Mouse (Mus musculus) embryonic facial prominence, embryonic 14.5 days (tissue): Measurements from ENCODE around the gene Fto. TPM values are rescaled to one million over a fixed set of nuclear protein-coding genes. Genes with fewer than 3 reads are reported as not detected.

Experiments
- ATAC-seq: fragments of 200-750 bp; cut with Nextera tagmentation; 2 replicates; pipeline ENCODE4 v1.8.0; 2017; ENCODE audit warnings: low read depth, moderate number of reproducible peaks, moderate TSS enrichment
- DNase-seq: peaks from one replicate; pipeline ENCODE4 v3.0.0-alpha.2; 2015; ENCODE audit warnings: low spot score
- H3K27ac ChIP-seq: fragments of 300-500 bp; sonication (generic); replicated peaks from 2 replicates; pipeline ENCODE4 v1.5.1; 2014; ENCODE audit warnings: low read depth, mild to moderate bottlenecking, low read length, moderate library complexity
- H3K27me3 ChIP-seq: fragments of 300-500 bp; sonication (generic); replicated peaks from 2 replicates; pipeline ENCODE4 v1.6.1; 2014; ENCODE audit warnings: low read length; ENCODE audit not compliant: control insufficient read depth, insufficient read depth
- H3K36me3 ChIP-seq: fragments of 300-500 bp; sonication (generic); 2 replicates; pipeline ENCODE4 v1.6.1; 2014; ENCODE audit warnings: low read length, mixed read lengths; ENCODE audit not compliant: control insufficient read depth, insufficient read depth
- H3K4me1 ChIP-seq: fragments of 300-500 bp; sonication (generic); 2 replicates; pipeline ENCODE4 v1.6.1; 2014; ENCODE audit warnings: antibody characterized with exemption, low read length; ENCODE audit not compliant: control insufficient read depth, insufficient read depth
- H3K4me2 ChIP-seq: fragments of 300-500 bp; sonication (generic); 2 replicates; pipeline ENCODE4 v1.6.1; 2014; ENCODE audit warnings: low read depth, mild to moderate bottlenecking, low read length, moderate library complexity, mixed read lengths
- H3K4me3 ChIP-seq: fragments of 300-500 bp; sonication (generic); 2 replicates; pipeline ENCODE4 v1.5.1; 2014; ENCODE audit warnings: low read depth, mild to moderate bottlenecking, low read length
- H3K9ac ChIP-seq: fragments of 300-500 bp; sonication (generic); 2 replicates; pipeline ENCODE4 v1.6.1; 2014; ENCODE audit warnings: low read depth, mild to moderate bottlenecking, low read length, moderate library complexity, mixed read lengths
- H3K9me3 ChIP-seq: fragments of 300-500 bp; sonication (generic); 2 replicates; pipeline ENCODE4 v1.6.1; 2016; ENCODE audit warnings: low read length; ENCODE audit not compliant: control insufficient read depth
- WGBS: fragments of 180-500 bp; shearing (Covaris S2); extraction: QIAGEN DNeasy Blood & Tissue Kit; methylation state at CpG from one replicate; pipeline ENCODE4 v1.1.7; 2014; 5-methylcytosine and 5-hydroxymethylcytosine counted together
- polyA plus RNA-seq: library from polyadenylated mRNA; unstranded; fragments of >200 nt; fragmentation: Nextera tagmentation; extraction: Ambion mirVana; gene quantifications from 2 replicates; pipeline ENCODE4 v1.2.1, GENCODE M21; 2014

Fto gene
- polyA plus RNA-seq, 1 experiment from 2014 or later = 107 TPM

- H3K27me3 ChIP-seq = no peaks in the 10 kb centered on the region
- WGBS = 8% methylated on average over 3 of the region's 3 CpGs
- H3K27ac ChIP-seq = no peak overlapping the region
- peaks cover 37% of the 10 kb centered on the region for H3K4me1 ChIP-seq
- no peak overlapping the region for H3K4me2 ChIP-seq
- ATAC-seq (no peak), DNase-seq (no peak)
- no peaks in the 10 kb centered on the region for H3K9me3 ChIP-seq
- no peak overlapping the region for H3K9ac ChIP-seq
- H3K4me3 ChIP-seq = no peak overlapping the region
- no peaks in the 10 kb centered on the region for H3K36me3 ChIP-seq
Measured at GRCm38 (mm10) chr8:91575576-91575975, 262.3 kb downstream of the Fto start.

GRCm38 (mm10) chr8:91576086-91576917 lies 263.0 kb downstream of the Fto start:
- WGBS = 19% methylated on average over 17 of the region's 17 CpGs
- DNase-seq = peak; percentile 64
- H3K27ac ChIP-seq = no peak overlapping the region

GRCm38 (mm10) chr8:91576918-91577241 lies 263.6 kb downstream of the Fto start:
- DNase-seq = no peak
- Histone ChIP-seq H3K9ac (no peak overlapping the region), H3K9me3 (no peaks in the 10 kb centered on the region), H3K4me3 (no peak overlapping the region), H3K27me3 (no peaks in the 10 kb centered on the region), H3K36me3 (no peaks in the 10 kb centered on the region), H3K4me2 (no peak overlapping the region), H3K4me1 (peaks cover 34% of the 10 kb centered on the region), H3K27ac (no peak overlapping the region)
- WGBS = 34% methylated on average over 6 of the region's 6 CpGs
- ATAC-seq = no peak

More at GRCm38 (mm10) chr8:91576086-91576917, 263.0 kb downstream of the Fto start:
- Histone ChIP-seq H3K4me3 (no peak overlapping the region), H3K36me3 (no peaks in the 10 kb centered on the region), H3K4me2 (no peak overlapping the region), H3K9ac (no peak overlapping the region), H3K9me3 (no peaks in the 10 kb centered on the region), H3K27me3 (no peaks in the 10 kb centered on the region), H3K4me1 (peaks cover 35% of the 10 kb centered on the region)
- peak; percentile 67; the same call in 1 of the 2 replicates for ATAC-seq

GRCm38 (mm10) chr8:91577605-91578004 lies 264.3 kb downstream of the Fto start:
- no peak overlapping the region for H3K4me2 ChIP-seq
- peaks cover 27% of the 10 kb centered on the region for H3K4me1 ChIP-seq
- 95% methylated on average over 3 of the region's 3 CpGs for WGBS
- no peaks in the 10 kb centered on the region for H3K27me3 ChIP-seq
- no peak overlapping the region for H3K27ac ChIP-seq
- no peaks in the 10 kb centered on the region for H3K36me3 ChIP-seq
- no peak overlapping the region for H3K4me3 ChIP-seq
- H3K9me3 ChIP-seq = no peaks in the 10 kb centered on the region
- H3K9ac ChIP-seq = no peak overlapping the region
- DNase-seq = no peak
- ATAC-seq = no peak

- DNase-seq (peak; percentile 65), ATAC-seq (peak; percentile 18; the same call in 1 of the 2 replicates)
- WGBS = 50% methylated on average over 11 of the region's 11 CpGs
- Histone ChIP-seq H3K27me3 (no peaks in the 10 kb centered on the region), H3K4me1 (peaks cover 12% of the 10 kb centered on the region; the same call in 1 of the 2 replicates), H3K4me3 (no peak overlapping the region), H3K36me3 (no peaks in the 10 kb centered on the region), H3K9ac (no peak overlapping the region), H3K27ac (no peak overlapping the region), H3K4me2 (no peak overlapping the region), H3K9me3 (no peaks in the 10 kb centered on the region)
Measured at GRCm38 (mm10) chr8:91584620-91585415, 271.5 kb downstream of the Fto start.

- DNase-seq (no peak), ATAC-seq (no peak)
- no peak overlapping the region for H3K9ac ChIP-seq
- no peak overlapping the region for H3K27ac ChIP-seq
- no peaks in the 10 kb centered on the region for H3K36me3 ChIP-seq
- H3K4me1 ChIP-seq = peaks cover 20% of the 10 kb centered on the region
- H3K27me3 ChIP-seq = no peaks in the 10 kb centered on the region
- H3K4me2 ChIP-seq = peak overlapping the region; percentile 26
- WGBS = 22% methylated on average over 10 of the region's 10 CpGs
- H3K9me3 ChIP-seq = no peaks in the 10 kb centered on the region
- no peak overlapping the region for H3K4me3 ChIP-seq
Measured at GRCm38 (mm10) chr8:91592436-91593105, 279.2 kb downstream of the Fto start.

- no peak for ATAC-seq
- H3K27me3 ChIP-seq = no peaks in the 10 kb centered on the region
Measured at GRCm38 (mm10) chr8:91593202-91593781, 280.0 kb downstream of the Fto start.

GRCm38 (mm10) chr8:91599349-91599837 lies 286.1 kb downstream of the Fto start:
- Histone ChIP-seq H3K9ac (no peak overlapping the region), H3K27ac (no peak overlapping the region), H3K9me3 (no peaks in the 10 kb centered on the region), H3K4me3 (no peak overlapping the region), H3K36me3 (no peaks in the 10 kb centered on the region), H3K27me3 (no peaks in the 10 kb centered on the region), H3K4me2 (no peak overlapping the region), H3K4me1 (no peaks in the 10 kb centered on the region)
- 59% methylated on average over 14 of the region's 14 CpGs for WGBS
- DNase-seq (no peak), ATAC-seq (no peak)

More at GRCm38 (mm10) chr8:91593202-91593781, 280.0 kb downstream of the Fto start:
- no peak overlapping the region for H3K4me3 ChIP-seq
- no peak overlapping the region for H3K9ac ChIP-seq
- peak overlapping the region; percentile 26 for H3K4me2 ChIP-seq
- H3K27ac ChIP-seq = no peak overlapping the region
- no peaks in the 10 kb centered on the region for H3K9me3 ChIP-seq
- no peak for DNase-seq
- 33% methylated on average over 12 of the region's 12 CpGs for WGBS
- H3K4me1 ChIP-seq = peaks cover 20% of the 10 kb centered on the region
- H3K36me3 ChIP-seq = no peaks in the 10 kb centered on the region
